Mouse (Mus musculus): ENCODE data around the gene Slc32a1. TPM values are rescaled to one million over a fixed set of nuclear protein-coding genes. Genes with fewer than 3 reads are reported as not detected.

The Slc32a1 gene
- polyA plus RNA-seq, 1 experiment, result not detected

DNA sequence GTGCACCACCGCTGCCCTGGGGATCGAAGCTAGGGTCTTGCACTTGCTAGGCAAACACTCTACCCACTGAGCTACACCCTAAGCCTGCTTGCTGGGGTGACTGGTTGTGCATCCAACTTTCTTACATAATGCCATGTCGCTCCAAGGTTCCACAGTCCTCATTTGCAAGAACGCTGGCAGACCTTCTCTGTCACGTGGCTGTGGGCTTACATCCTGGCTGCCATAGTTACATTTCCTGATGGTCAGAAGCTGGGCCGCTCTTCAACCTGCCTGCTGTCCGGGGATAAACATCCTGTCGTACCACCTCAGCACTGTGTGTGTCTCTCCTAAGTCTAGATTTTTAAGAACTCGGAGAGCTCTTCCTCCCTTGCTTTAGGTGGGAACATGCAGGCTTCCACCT, 44.1 kb downstream of the Slc32a1 start:
- no peak overlapping the region for H3K4me3 ChIP-seq (ENCODE audit: insufficient read depth, low read length)
- H3K27ac ChIP-seq (ENCODE audit: insufficient read depth, low read length), result no peak overlapping the region

DNA sequence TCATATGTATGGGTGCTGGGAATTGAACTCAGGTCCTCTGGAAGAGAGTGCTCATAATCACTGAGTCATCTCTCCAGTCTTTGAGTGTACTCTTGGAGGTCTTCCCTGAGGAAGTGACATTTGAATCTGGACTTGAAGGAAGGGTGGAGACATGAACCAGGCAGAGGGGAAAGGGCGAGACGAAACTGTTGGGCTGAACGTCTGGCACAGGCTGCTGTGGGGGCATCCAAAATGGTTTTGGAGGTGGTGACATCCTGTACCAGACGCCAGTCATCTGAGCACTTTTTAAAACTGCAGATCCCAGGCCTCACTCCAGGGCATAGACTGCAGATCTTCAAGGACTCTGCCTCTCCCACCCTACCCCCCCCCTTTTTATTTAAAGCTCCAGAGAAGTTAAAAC, 45.2 kb downstream of the Slc32a1 start:
- no peak overlapping the region for H3K4me3 ChIP-seq (ENCODE audit: insufficient read depth, low read length)
- H3K4me1 ChIP-seq (ENCODE audit: control insufficient read depth, insufficient read depth, low read length), result no peaks in the 10 kb centered on the region
- no peak overlapping the region for H3K27ac ChIP-seq (ENCODE audit: insufficient read depth, low read length)
- TF ChIP-seq POLR2A (IDR thresholded peaks at IDR 0.05; ENCODE audit: low read depth, low read length) (no peak), CTCF (IDR thresholded peaks at IDR 0.05; ENCODE audit: borderline replicate concordance, insufficient read depth, low read length) (no peak)

More for the DNA sequence above, 44.1 kb downstream of the Slc32a1 start:
- TF ChIP-seq CTCF (IDR thresholded peaks at IDR 0.05; ENCODE audit: borderline replicate concordance, insufficient read depth, low read length) (no peak), POLR2A (IDR thresholded peaks at IDR 0.05; ENCODE audit: low read depth, low read length) (no peak)
- H3K4me1 ChIP-seq (ENCODE audit: control insufficient read depth, insufficient read depth, low read length), result no peaks in the 10 kb centered on the region

DNA sequence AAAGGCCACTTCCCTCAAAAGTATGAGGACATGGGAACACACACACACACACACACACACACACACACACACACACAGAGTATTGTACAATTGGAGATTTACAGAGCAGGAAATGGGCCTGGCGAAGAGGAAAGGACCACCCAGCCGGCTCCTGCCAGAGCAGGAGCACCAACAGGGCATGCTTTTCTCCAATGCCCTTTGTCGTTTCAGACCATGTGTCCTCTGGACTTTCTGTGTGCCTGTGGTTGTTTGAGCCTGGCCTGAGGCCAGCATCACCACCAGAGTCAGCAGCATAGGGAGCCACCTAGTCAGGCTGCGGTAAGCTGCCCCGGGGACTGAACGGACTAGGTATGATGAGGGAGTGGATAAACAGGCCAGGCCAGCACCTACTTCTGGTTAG, 48.3 kb downstream of the Slc32a1 start:
- no peaks in the 10 kb centered on the region for H3K4me1 ChIP-seq (ENCODE audit: control insufficient read depth, insufficient read depth, low read length)
- H3K27ac ChIP-seq (ENCODE audit: insufficient read depth, low read length), result no peak overlapping the region
- no peak overlapping the region for H3K4me3 ChIP-seq (ENCODE audit: insufficient read depth, low read length)
- TF ChIP-seq CTCF (IDR thresholded peaks at IDR 0.05; ENCODE audit: borderline replicate concordance, insufficient read depth, low read length), result no peak

DNA sequence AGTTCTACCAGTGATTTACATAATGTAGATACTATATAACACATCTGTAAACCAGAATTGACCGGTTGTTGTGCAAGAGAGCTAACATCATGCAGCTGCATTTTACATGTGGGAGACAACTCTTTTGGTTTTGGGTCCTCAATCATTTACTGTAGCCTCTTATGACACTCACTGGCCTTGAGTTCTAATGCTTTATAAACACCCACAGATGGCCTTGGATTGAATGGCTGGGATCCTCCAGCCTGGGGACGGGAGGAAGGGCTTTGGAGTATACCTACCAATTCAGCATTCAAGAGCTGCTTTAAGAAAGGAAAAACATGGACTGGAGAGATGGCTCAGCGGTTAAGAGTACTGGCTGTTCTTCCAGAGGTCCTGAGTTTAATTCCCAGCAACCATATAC, 48.8 kb downstream of the Slc32a1 start:
- no peak overlapping the region for H3K27ac ChIP-seq (ENCODE audit: insufficient read depth, low read length)
- TF ChIP-seq POLR2A (IDR thresholded peaks at IDR 0.05; ENCODE audit: low read depth, low read length) (no peak), CTCF (IDR thresholded peaks at IDR 0.05; ENCODE audit: borderline replicate concordance, insufficient read depth, low read length) (no peak)

DNA sequence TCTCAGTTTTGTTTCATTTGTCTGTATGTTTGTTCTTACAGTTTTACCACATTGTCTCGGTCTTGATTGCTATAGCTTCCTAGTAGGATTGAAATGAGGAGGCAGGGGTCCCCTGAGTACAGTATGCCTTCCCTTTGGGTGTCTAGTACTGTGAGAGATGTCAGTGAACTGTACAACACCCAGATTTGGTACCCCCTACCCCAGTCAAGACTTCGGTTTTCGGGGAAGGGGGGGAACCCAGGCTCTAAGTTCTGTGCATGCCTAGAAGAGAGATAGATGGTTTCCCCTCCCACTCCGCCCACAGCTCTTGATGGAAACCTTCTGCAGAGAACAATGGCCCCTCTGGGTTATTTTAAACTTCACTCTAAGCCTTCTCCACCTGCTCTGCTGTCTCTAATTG, 54.5 kb downstream of the Slc32a1 start, which contains the start of gene Ppp1r16b:
Gene Ppp1r16b (plus strand): TSS at position 301 of the 400 bp plus-strand sequence.
- Histone ChIP-seq H3K4me3 (ENCODE audit: insufficient read depth, low read length) (no peak within 1 kb of the TSS), H3K27ac (ENCODE audit: insufficient read depth, low read length) (no peak within 1 kb of the TSS), H3K4me1 (ENCODE audit: control insufficient read depth, insufficient read depth, low read length) (no peaks in the 10 kb centered on the region; the same call in 1 of the 2 replicates)
- no peak for TF ChIP-seq CTCF (IDR thresholded peaks at IDR 0.05; ENCODE audit: borderline replicate concordance, insufficient read depth, low read length)
- no peak for TF ChIP-seq POLR2A (IDR thresholded peaks at IDR 0.05; ENCODE audit: low read depth, low read length)

More for the DNA sequence above, 48.8 kb downstream of the Slc32a1 start:
- no peaks in the 10 kb centered on the region for H3K4me1 ChIP-seq (ENCODE audit: control insufficient read depth, insufficient read depth, low read length)
- H3K4me3 ChIP-seq (ENCODE audit: insufficient read depth, low read length), result no peak overlapping the region

Other genes starting within 250 kb of the Slc32a1 start
- 0.54 and 1.3 TPM in 2 replicates for gene Snhg11, start 235.1 kb upstream of the Slc32a1 start, polyA plus RNA-seq (2011; ENCODE audit: insufficient read length, low read depth, missing spikeins)
- gene Ralgapb, start 200.9 kb upstream of the Slc32a1 start, polyA plus RNA-seq (2011; ENCODE audit: insufficient read length, low read depth, missing spikeins), result 49.5 and 55.2 TPM in 2 replicates
- not detected in 2 replicates for gene Adig, start 108.2 kb upstream of the Slc32a1 start, polyA plus RNA-seq (2011; ENCODE audit: insufficient read length, low read depth, missing spikeins)
- gene Arhgap40, start 98.0 kb upstream of the Slc32a1 start, polyA plus RNA-seq (2011; ENCODE audit: insufficient read length, low read depth, missing spikeins), result not detected in 2 replicates
- gene Actr5, start 14.1 kb downstream of the Slc32a1 start, polyA plus RNA-seq (2011; ENCODE audit: insufficient read length, low read depth, missing spikeins), result 4.3 and 5.6 TPM in 2 replicates
- gene Ppp1r16b, start 54.6 kb downstream of the Slc32a1 start, polyA plus RNA-seq (2011; ENCODE audit: insufficient read length, low read depth, missing spikeins), result 0.08 and 0.09 TPM in 2 replicates
- 14.6 and 19.3 TPM in 2 replicates for gene Fam83d, start 157.3 kb downstream of the Slc32a1 start, polyA plus RNA-seq (2011; ENCODE audit: insufficient read length, low read depth, missing spikeins)
- gene Dhx35, start 184.0 kb downstream of the Slc32a1 start, polyA plus RNA-seq (2011; ENCODE audit: insufficient read length, low read depth, missing spikeins), result 15.8 and 21.6 TPM in 2 replicates